Mouse (Mus musculus): Measurements from ENCODE around the gene Npepl1. TPM values are rescaled to one million over a fixed set of nuclear protein-coding genes. Genes with fewer than 3 reads are reported as not detected.

Gene Npepl1
- polyA plus RNA-seq, 1 experiment from 2014 or later = 44.5 TPM

DNA sequence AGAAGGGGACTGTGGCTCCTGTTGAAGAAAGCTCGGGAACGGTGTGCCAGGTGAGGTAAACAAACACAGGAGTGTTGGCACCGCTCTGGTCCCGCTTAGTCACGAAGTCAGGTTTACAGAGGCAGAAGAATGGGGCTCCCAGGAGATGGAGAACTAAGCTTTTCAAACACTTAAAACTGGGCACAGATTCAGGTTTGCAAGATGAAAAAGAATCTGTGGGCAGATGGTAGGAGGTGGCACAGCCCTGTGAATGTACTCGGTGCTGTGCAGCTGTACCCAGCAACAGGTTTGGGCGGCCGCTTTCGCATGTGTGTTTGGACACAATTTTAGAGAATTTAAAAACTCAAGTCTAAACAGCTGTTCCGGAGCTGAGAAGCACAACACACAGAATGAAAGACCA is 48.9 kb downstream of the Npepl1 start:
- ATAC-seq (ENCODE audit: insufficient number of reproducible peaks, insufficient read depth, low FRiP score, low read depth) = no peak
- H3K27ac ChIP-seq (replicated peaks in 1 of 2; ENCODE audit: control insufficient read depth in 1 of 2, insufficient read depth in 1 of 2, low read depth in 2 of 2, low read length in 2 of 2) = no peak overlapping the region

GRCm38 (mm10) chr2:174160461-174160860 is 50.3 kb downstream of the Npepl1 start:
- Histone ChIP-seq H3K9me3 (ENCODE audit: control insufficient read depth, low read length) (no peaks in the 10 kb centered on the region), H3K36me3 (ENCODE audit: control insufficient read depth, insufficient read depth, low read length) (no peaks in the 10 kb centered on the region), H3K4me1 (ENCODE audit: control insufficient read depth in 2 of 2, insufficient read depth in 2 of 2, low read length in 2 of 2) (no peaks in the 10 kb centered on the region), H3K27me3 (ENCODE audit: control insufficient read depth, insufficient read depth, low read length) (no peaks in the 10 kb centered on the region), H3K4me3 (ENCODE audit: control insufficient read depth in 1 of 2, insufficient read depth in 1 of 2, low read depth in 1 of 2, low read length in 2 of 2) (no peak overlapping the region), H3K4me2 (ENCODE audit: low read length) (no peak overlapping the region), H3K27ac (replicated peaks in 1 of 2; ENCODE audit: control insufficient read depth in 1 of 2, insufficient read depth in 1 of 2, low read depth in 2 of 2, low read length in 2 of 2) (no peak overlapping the region), H3K9ac (ENCODE audit: low read length) (no peak overlapping the region)
- no peak for ATAC-seq (ENCODE audit: insufficient number of reproducible peaks, insufficient read depth, low FRiP score, low read depth)
- WGBS = 68% methylated on average over 3 of the region's 3 CpGs

More for the DNA sequence above, 48.9 kb downstream of the Npepl1 start:
- H3K27me3 ChIP-seq (ENCODE audit: control insufficient read depth, insufficient read depth, low read length) = no peaks in the 10 kb centered on the region
- H3K4me3 ChIP-seq (ENCODE audit: control insufficient read depth in 1 of 2, insufficient read depth in 1 of 2, low read depth in 1 of 2, low read length in 2 of 2) = no peak overlapping the region
- WGBS = 90% methylated on average over 10 of the region's 10 CpGs
- H3K4me1 ChIP-seq (ENCODE audit: control insufficient read depth in 2 of 2, insufficient read depth in 2 of 2, low read length in 2 of 2) = no peaks in the 10 kb centered on the region
- no peaks in the 10 kb centered on the region for H3K36me3 ChIP-seq (ENCODE audit: control insufficient read depth, insufficient read depth, low read length)
- no peak overlapping the region for H3K4me2 ChIP-seq (ENCODE audit: low read length)
- no peak overlapping the region for H3K9ac ChIP-seq (ENCODE audit: low read length)
- no peaks in the 10 kb centered on the region for H3K9me3 ChIP-seq (ENCODE audit: control insufficient read depth, low read length)

Other genes with a start within 250 kb of the Npepl1 start
- gene Stx16, start 34.0 kb upstream of the Npepl1 start, polyA plus RNA-seq (2014; fragmentation: Nextera tagmentation; extraction: Ambion mirVana) = 6.9 and 7.9 TPM in 2 replicates
- gene Gnas, start 174.0 kb downstream of the Npepl1 start, polyA plus RNA-seq (2014; fragmentation: Nextera tagmentation; extraction: Ambion mirVana) = 1,524 and 1,578 TPM in 2 replicates
- 6.8 and 7.5 TPM in 2 replicates for gene Gm20721, start 236.4 kb downstream of the Npepl1 start, polyA plus RNA-seq (2014; fragmentation: Nextera tagmentation; extraction: Ambion mirVana)

All from heart, embryonic 14.5 days (tissue).